18 mouse cellular contexts compared by ENCODE assay signal in genomic region chr3:101287911-101288311, GRCm38 (mm10). TPM values are rescaled to one million over a fixed set of nuclear protein-coding genes. Genes with fewer than 3 reads are reported as not detected.
DNase-seq lines count a peak whose midpoint lies in the region.
"Had no signal": no experiment of that assay in that cellular context is flagged by ENCODE, and none has a peak within 500 bp of the region (broad histone marks: within the 10 kb centered on the region; RNA-seq: fewer than 3 reads in every experiment).

Gene Cd2 (minus strand): TSS chr3:101287939.

- H3K36me3 ChIP-seq in splenic B cell, adult 2 months (ENCODE audit: control insufficient read depth, insufficient read depth, low read length, poor library complexity, severe bottlenecking) = peaks cover 6% of the 10 kb centered on the region
- H3K36me3 ChIP-seq: embryonic facial prominence, embryonic 10.5 days; heart, embryonic 15.5 days; hindbrain, embryonic 13.5 days; limb, embryonic 12.5 days; midbrain, embryonic 13.5 days; neural tube, embryonic 12.5 days had no signal

- peak; percentile 85 for DNase-seq in A20 (ENCODE audit: low read depth, low spot score)
- DNase-seq in CD4-positive helper T cell, adult 2 months (ENCODE audit: low read depth, low spot score) = peak; percentile 87
- peak; percentile 93 for DNase-seq in induced T-regulatory cell, adult 2 months (ENCODE audit: low read depth)
- peak; percentile 93 for DNase-seq in splenic B cell, adult 2 months (ENCODE audit: low read depth, low spot score)
- DNase-seq in layer of hippocampus, adult 8-10 months (ENCODE audit: low spot score in 2 of 2) = no peak
- no peak for DNase-seq in left cerebral cortex, postnatal 10 days (ENCODE audit: extremely low spot score in 1 of 2, low spot score in 2 of 2)
- DNase-seq in Muller cell, postnatal 12 days (ENCODE audit: inconsistent ontology term) = no peak
- DNase-seq: adrenal gland, postnatal 10 days; cerebellum, postnatal 10 days; kidney, adult 11 months; kidney, postnatal 4 days had no signal

- intact Hi-C loops in left cerebral cortex, postnatal 10 days (cut with DNase I) = no loop called here

- H3K27me3 ChIP-seq in splenic B cell, adult 2 months (ENCODE audit: control insufficient read depth, insufficient read depth, low read length, poor library complexity, severe bottlenecking) = no peaks in the 10 kb centered on the region
- H3K27me3 ChIP-seq: heart, embryonic 15.5 days; hindbrain, embryonic 13.5 days; limb, embryonic 12.5 days; midbrain, embryonic 13.5 days; neural tube, embryonic 12.5 days had no signal

RNA-seq across cellular contexts. Expression of gene Cd2, which starts in this region (rescaled TPM):
- total RNA-seq in layer of hippocampus, adult 8-10 months (2022) = not detected
- not detected for total RNA-seq in left cerebral cortex, postnatal 10 days (2021)
- total RNA-seq: left cerebral cortex, adult 18-20 months had no signal

Comparison
In these comparisons a context has a peak if more than half of its experiments do, and no peak if none do; other contexts are left out.
1. DNase-seq: peak in A20 (single experiment), CD4-positive helper T cell, adult 2 months (single experiment), induced T-regulatory cell, adult 2 months (single experiment) and splenic B cell, adult 2 months (single experiment); none in layer of hippocampus, adult 8-10 months (0 of 2), left cerebral cortex, postnatal 10 days (0 of 2) and Muller cell, postnatal 12 days (single experiment).